Mouse (Mus musculus) gastrocnemius, adult 8-10 months (tissue): ENCODE results near the gene Cdk14. TPM values are rescaled to one million over a fixed set of nuclear protein-coding genes. Genes with fewer than 3 reads are reported as not detected.

Source experiments
- DNase-seq, 2 experiments: peaks; one replicate each; pipeline ENCODE4 v3.0.0; 2022; ENCODE audit warnings: low spot score in 2 of 2
- total RNA-seq, 4 experiments: library from RNA; stranded (reverse); gene quantifications; 2 replicates each; pipeline ENCODE4 v1.2.4; 2022

The Cdk14 gene
- total RNA-seq, 4 experiments from 2014 or later, result 2.2 to 2.8 (median 2.3) TPM

- DNase-seq, result no peak
Measured at GRCm38 (mm10) chr5:5319824-5320505, 100.1 kb downstream of the Cdk14 start.

GRCm38 (mm10) chr5:5314270-5314669 is 105.8 kb downstream of the Cdk14 start:
- DNase-seq, result no peak

- DNase-seq, result no peak
Measured at GRCm38 (mm10) chr5:5313195-5313760, 106.8 kb downstream of the Cdk14 start.

GRCm38 (mm10) chr5:5305286-5305685 is 114.8 kb downstream of the Cdk14 start:
- DNase-seq, result no peak

- DNase-seq, result no peak
Measured at GRCm38 (mm10) chr5:5303102-5303670, 116.9 kb downstream of the Cdk14 start.

GRCm38 (mm10) chr5:5301571-5302079 is 118.5 kb downstream of the Cdk14 start:
- no peak for DNase-seq

GRCm38 (mm10) chr5:5300998-5301397 is 119.1 kb downstream of the Cdk14 start:
- DNase-seq, result no peak

GRCm38 (mm10) chr5:5300290-5300689 is 119.8 kb downstream of the Cdk14 start:
- DNase-seq, result no peak

- DNase-seq, result no peak
Measured at GRCm38 (mm10) chr5:5297222-5297621, 122.9 kb downstream of the Cdk14 start.

- no peak for DNase-seq
Measured at GRCm38 (mm10) chr5:5296773-5297172, 123.3 kb downstream of the Cdk14 start.

GRCm38 (mm10) chr5:5292830-5293542 is 127.1 kb downstream of the Cdk14 start:
- DNase-seq, result no peak

GRCm38 (mm10) chr5:5291321-5291991 is 128.7 kb downstream of the Cdk14 start:
- DNase-seq, result no peak

GRCm38 (mm10) chr5:5290714-5291113 is 129.4 kb downstream of the Cdk14 start:
- no peak for DNase-seq

GRCm38 (mm10) chr5:5285876-5286275 is 134.2 kb downstream of the Cdk14 start:
- DNase-seq, result no peak

GRCm38 (mm10) chr5:5284531-5284930 is 135.6 kb downstream of the Cdk14 start:
- DNase-seq, result no peak

- no peak for DNase-seq
Measured at GRCm38 (mm10) chr5:5283756-5284430, 136.2 kb downstream of the Cdk14 start.

GRCm38 (mm10) chr5:5282425-5282824 is 137.7 kb downstream of the Cdk14 start:
- no peak for DNase-seq

- DNase-seq, result no peak
Measured at GRCm38 (mm10) chr5:5275321-5275720, 144.8 kb downstream of the Cdk14 start.

GRCm38 (mm10) chr5:5274318-5274717 is 145.8 kb downstream of the Cdk14 start:
- DNase-seq, result no peak

GRCm38 (mm10) chr5:5266787-5267126 is 153.4 kb downstream of the Cdk14 start:
- DNase-seq, result no peak
